Mouse (Mus musculus): ENCODE data around the gene Ubl4a.

DNA sequence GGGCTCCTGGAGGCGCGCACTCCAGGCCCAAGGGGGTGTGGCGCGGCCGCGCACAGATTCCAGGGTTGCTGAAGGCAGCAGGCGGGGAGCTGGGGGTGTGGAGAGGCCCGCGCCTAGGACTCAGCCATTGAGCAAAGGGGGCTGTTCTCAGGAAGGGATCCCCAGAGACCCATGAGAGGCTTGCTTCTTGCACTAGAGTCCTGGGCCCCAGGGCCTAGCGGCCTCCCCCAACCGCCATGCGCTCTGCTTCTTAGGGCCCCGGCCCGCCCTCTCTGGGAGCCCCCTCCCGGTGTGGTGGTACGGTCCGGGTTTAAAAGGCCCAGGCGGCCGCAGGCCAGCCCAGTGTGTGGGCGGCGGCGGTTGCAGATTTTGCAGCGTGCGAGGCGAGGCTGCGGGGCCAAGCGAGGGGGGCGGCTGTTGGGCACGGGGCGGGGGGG is 44.3 kb downstream of the Ubl4a start, which contains the start of gene Plxna3:
- TF ChIP-seq CTCF (IDR thresholded peaks at IDR 0.05; ENCODE audit: extremely low read depth, insufficient read length, insufficient replicate concordance, low read depth, low read length) (no peak), POLR2A (IDR thresholded peaks at IDR 0.05; ENCODE audit: low read depth, low read length) (no peak)

Data from small intestine, adult 2 months (tissue).